Mouse (Mus musculus) liver, postnatal 0 days (tissue): ENCODE data around the gene Cenpe. TPM values are rescaled to one million over a fixed set of nuclear protein-coding genes. Genes with fewer than 3 reads are reported as not detected.

ENCODE experiments used
- ATAC-seq: fragments of 200-750 bp; cut with Nextera tagmentation; 2 replicates; pipeline ENCODE4 v1.8.0; 2017; ENCODE audit warnings: mild to moderate bottlenecking, moderate library complexity
- DNase-seq: peaks from one replicate; pipeline ENCODE4 v3.0.0-alpha.2; 2016
- H3K27ac ChIP-seq: fragments of 300-500 bp; sonication (generic); 2 replicates; pipeline ENCODE4 v1.5.1; 2014; ENCODE audit warnings: antibody characterized with exemption, moderate library complexity, mild to moderate bottlenecking, low read depth
- H3K27me3 ChIP-seq: fragments of 300-500 bp; sonication (generic); 2 replicates; pipeline ENCODE4 v1.6.1; 2014; ENCODE audit warnings: low read length, control low read depth, mixed read lengths; ENCODE audit not compliant: insufficient read depth
- H3K36me3 ChIP-seq: fragments of 300-500 bp; sonication (generic); replicated peaks from 2 replicates; pipeline ENCODE4 v1.6.1; 2014; ENCODE audit warnings: mild to moderate bottlenecking, control low read depth, low read length, moderate library complexity, mixed read lengths; ENCODE audit not compliant: insufficient read depth
- H3K4me1 ChIP-seq: fragments of 300-500 bp; sonication (generic); 2 replicates; pipeline ENCODE4 v1.6.1; 2014; ENCODE audit warnings: antibody characterized with exemption, mild to moderate bottlenecking, control low read depth; ENCODE audit not compliant: insufficient read depth
- H3K4me2 ChIP-seq: fragments of 300-500 bp; sonication (generic); 2 replicates; pipeline ENCODE4 v1.6.1; 2014; ENCODE audit warnings: low read depth, mild to moderate bottlenecking, low read length, moderate library complexity, mixed read lengths
- H3K4me3 ChIP-seq: fragments of 300-500 bp; sonication (generic); 2 replicates; pipeline ENCODE4 v1.5.1; 2014; ENCODE audit warnings: low read depth, low read length
- H3K9ac ChIP-seq: fragments of 300-500 bp; sonication (generic); replicated peaks from 2 replicates; pipeline ENCODE4 v1.6.1; 2014; ENCODE audit warnings: mild to moderate bottlenecking, moderate library complexity
- H3K9me3 ChIP-seq: fragments of 300-500 bp; sonication (generic); 2 replicates; pipeline ENCODE4 v1.6.1; 2016; ENCODE audit warnings: mild to moderate bottlenecking, control low read depth, low read length, mixed read lengths
- CTCF ChIP-seq: sonication (generic); IDR thresholded peaks from 2 replicates; pipeline ENCODE4 v1.5.1; 2016; ENCODE audit warnings: antibody characterized with exemption, low read depth
- EP300 ChIP-seq: IDR thresholded peaks from 2 replicates; pipeline ENCODE4 v1.6.1; 2016; ENCODE audit warnings: antibody characterized with exemption, low read depth, mild to moderate bottlenecking
- WGBS: fragments of 180-500 bp; shearing (Covaris S2); extraction: QIAGEN DNeasy Blood & Tissue Kit; methylation state at CpG from one replicate; pipeline ENCODE4 v1.1.7; 2014; ENCODE audit not compliant: insufficient replicate concordance; 5-methylcytosine and 5-hydroxymethylcytosine counted together
- polyA plus RNA-seq: library from polyadenylated mRNA; unstranded; fragments of >200 nt; fragmentation: Nextera tagmentation; extraction: Ambion mirVana; gene quantifications from 2 replicates; pipeline ENCODE4 v1.2.1, GENCODE M21; 2015

The Cenpe gene
- polyA plus RNA-seq, 1 experiment from 2014 or later: 9.0 TPM

DNA sequence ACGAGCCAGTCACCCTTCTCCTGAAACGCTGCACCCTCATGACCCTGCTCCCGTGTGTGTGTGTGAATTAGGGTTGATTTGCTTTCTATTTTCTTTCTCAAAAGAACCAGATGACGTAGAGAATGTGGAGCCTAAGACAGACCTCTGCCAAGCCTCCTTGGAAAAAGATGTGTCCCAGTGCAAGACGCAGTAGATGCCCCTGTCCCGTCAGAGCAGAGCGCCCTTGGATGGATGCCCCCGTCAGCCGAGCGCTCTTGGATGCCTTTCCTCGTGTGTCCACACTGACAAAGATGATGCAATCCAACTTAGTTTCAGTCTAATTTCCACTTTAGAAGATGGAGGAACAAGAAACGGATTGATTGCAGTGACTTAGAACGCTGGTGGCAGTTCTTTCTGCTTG is 60.7 kb downstream of the Cenpe start:
- TF ChIP-seq CTCF (no peak), EP300 (no peak)
- ATAC-seq (no peak), DNase-seq (no peak)
- 83% methylated on average over 13 of the region's 13 CpGs for WGBS
- Histone ChIP-seq H3K36me3 (peaks cover 39% of the 10 kb centered on the region), H3K4me2 (no peak overlapping the region), H3K27me3 (no peaks in the 10 kb centered on the region), H3K27ac (no peak overlapping the region), H3K9me3 (no peaks in the 10 kb centered on the region), H3K4me3 (no peak overlapping the region), H3K4me1 (no peaks in the 10 kb centered on the region), H3K9ac (no peak overlapping the region)

DNA sequence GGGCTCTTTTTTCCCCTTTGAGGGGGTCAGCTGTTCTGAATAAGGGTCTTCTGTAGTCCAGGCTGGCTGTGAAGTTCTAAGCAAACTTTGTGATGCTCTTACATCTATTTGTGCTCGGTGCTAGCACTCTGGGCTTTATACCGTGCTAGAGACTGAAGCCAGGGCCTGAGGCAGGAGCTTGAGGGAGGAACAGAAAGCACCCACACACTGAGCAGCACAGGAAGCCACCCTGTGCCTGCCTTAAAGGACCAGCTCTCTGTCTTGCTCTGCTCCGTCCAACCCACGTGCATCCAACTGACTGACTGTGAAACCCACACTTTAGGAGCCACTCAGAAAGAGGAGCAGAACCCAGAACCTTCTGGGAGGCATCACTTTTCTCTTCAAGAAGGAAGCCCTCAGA is 67.8 kb downstream of the Cenpe start:
- 51% methylated on average over 4 of the region's 4 CpGs for WGBS
- Histone ChIP-seq H3K4me2 (no peak overlapping the region), H3K36me3 (no peaks in the 10 kb centered on the region), H3K4me3 (no peak overlapping the region), H3K27ac (no peak overlapping the region), H3K27me3 (no peaks in the 10 kb centered on the region), H3K4me1 (no peaks in the 10 kb centered on the region), H3K9ac (no peak overlapping the region), H3K9me3 (peaks cover 4% of the 10 kb centered on the region; the same call in 1 of the 2 replicates)
- no peak for DNase-seq
- TF ChIP-seq EP300: no peak
- TF ChIP-seq CTCF: no peak
- ATAC-seq: no peak

DNA sequence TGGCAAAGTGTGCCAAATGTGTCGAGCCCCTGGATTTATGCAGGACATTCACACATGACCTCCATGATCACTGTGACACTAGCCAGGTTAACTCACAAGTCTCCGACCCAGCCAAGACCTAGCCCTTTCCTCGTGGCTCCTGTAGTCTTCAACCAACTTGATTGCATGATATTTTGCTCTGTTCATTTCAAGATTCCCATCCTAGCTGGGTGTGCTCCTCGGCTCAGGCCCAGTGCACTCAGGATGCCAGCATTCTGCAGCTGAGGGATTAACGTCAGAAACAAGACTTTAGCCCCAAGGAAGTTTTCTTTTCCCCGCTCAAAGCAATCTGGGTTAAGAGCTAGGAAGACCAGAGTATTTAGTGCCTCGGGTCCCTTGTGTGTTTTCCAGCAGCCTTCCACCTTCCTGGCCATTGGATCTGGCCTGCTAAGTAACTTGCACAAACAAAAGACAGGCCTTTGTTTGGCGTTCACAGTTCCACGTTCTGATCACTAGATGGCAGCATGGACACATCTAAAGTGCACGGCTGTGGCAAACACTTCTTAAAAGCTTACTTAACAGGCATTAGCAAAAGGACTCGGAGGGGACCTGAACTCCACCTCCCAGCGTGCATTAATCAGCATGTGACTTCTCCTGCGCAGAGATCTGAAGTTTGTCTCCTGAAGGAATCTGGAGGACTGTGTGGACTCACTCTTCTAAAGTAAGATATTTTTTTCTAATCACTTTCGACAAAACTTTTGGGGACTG is 68.5 kb downstream of the Cenpe start, which contains the start of gene Bdh2:
TSS of gene Bdh2 (plus strand) at position 553 of the 747 bp plus-strand sequence.
- Histone ChIP-seq H3K4me2 (no peak within 1 kb of the TSS), H3K36me3 (no peaks in the 10 kb centered on the region)

DNA sequence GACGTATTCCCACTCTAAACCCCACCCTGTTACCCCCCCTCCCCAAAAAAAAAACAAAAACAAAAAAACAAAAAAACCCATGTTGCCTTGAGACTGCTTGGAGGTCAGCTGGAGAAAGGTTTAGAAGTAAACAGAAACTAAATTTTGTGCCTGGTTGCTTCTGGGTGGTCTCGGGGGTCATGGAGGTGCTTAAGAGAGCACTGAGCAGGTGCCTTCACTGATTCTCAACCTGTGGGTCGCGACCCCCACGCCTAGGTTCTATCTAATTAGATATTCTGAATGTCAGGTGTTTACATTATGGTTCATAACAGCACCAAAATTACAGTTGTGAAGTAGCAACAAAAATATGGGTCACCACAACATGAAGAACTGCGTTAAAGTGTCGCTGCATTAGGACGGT is 69.4 kb downstream of the Cenpe start:
- H3K4me1 ChIP-seq: no peaks in the 10 kb centered on the region
- peaks cover 4% of the 10 kb centered on the region; the same call in 1 of the 2 replicates for H3K9me3 ChIP-seq
- no peak overlapping the region for H3K4me3 ChIP-seq
- TF ChIP-seq EP300 (no peak), CTCF (no peak)
- no peak for DNase-seq
- H3K27me3 ChIP-seq: no peaks in the 10 kb centered on the region
- H3K9ac ChIP-seq: no peak overlapping the region
- no peak overlapping the region for H3K4me2 ChIP-seq
- WGBS: 75% methylated on average over 8 of the region's 8 CpGs
- no peaks in the 10 kb centered on the region for H3K36me3 ChIP-seq
- H3K27ac ChIP-seq: no peak overlapping the region
- no peak for ATAC-seq

More for the DNA sequence above, 68.5 kb downstream of the Cenpe start, which contains the start of gene Bdh2:
- ATAC-seq: peak; percentile 62
- H3K9me3 ChIP-seq: peaks cover 4% of the 10 kb centered on the region; the same call in 1 of the 2 replicates
- peak; percentile 84 for TF ChIP-seq CTCF
- TF ChIP-seq EP300: no peak
- no peaks in the 10 kb centered on the region for H3K4me1 ChIP-seq
- WGBS: 26% methylated on average over 14 of the region's 14 CpGs
- no peak within 1 kb of the TSS for H3K9ac ChIP-seq
- no peaks in the 10 kb centered on the region for H3K27me3 ChIP-seq
- DNase-seq: peak; percentile 67
- no peak within 1 kb of the TSS for H3K27ac ChIP-seq
- no peak within 1 kb of the TSS for H3K4me3 ChIP-seq

DNA sequence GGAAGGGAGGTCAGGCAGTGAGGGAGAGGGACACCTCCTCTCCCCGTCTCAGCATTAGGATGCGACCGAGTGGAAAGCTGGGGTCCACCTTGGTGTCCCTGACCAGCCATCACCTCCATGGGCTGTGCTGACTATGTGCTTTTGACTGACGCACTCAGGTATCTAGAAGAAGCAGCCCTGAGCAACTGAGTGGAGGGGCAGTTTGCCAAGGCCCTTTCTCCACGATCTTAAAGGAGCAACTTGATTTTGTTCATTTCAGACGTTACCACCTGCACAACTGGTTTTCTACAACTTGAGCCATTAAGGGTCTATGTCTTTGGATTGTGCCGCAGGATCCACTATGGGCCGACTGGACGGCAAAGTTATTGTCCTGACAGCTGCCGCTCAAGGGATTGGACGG is 72.9 kb downstream of the Cenpe start:
- H3K27me3 ChIP-seq: no peaks in the 10 kb centered on the region
- H3K27ac ChIP-seq: no peak overlapping the region
- no peak for DNase-seq
- WGBS: 81% methylated on average over 11 of the region's 11 CpGs
- no peak overlapping the region for H3K9ac ChIP-seq
- no peaks in the 10 kb centered on the region for H3K36me3 ChIP-seq
- TF ChIP-seq CTCF (no peak), EP300 (no peak)
- no peak overlapping the region for H3K4me3 ChIP-seq
- no peak overlapping the region for H3K4me2 ChIP-seq
- no peak for ATAC-seq
- H3K4me1 ChIP-seq: no peaks in the 10 kb centered on the region
- H3K9me3 ChIP-seq: no peaks in the 10 kb centered on the region

DNA sequence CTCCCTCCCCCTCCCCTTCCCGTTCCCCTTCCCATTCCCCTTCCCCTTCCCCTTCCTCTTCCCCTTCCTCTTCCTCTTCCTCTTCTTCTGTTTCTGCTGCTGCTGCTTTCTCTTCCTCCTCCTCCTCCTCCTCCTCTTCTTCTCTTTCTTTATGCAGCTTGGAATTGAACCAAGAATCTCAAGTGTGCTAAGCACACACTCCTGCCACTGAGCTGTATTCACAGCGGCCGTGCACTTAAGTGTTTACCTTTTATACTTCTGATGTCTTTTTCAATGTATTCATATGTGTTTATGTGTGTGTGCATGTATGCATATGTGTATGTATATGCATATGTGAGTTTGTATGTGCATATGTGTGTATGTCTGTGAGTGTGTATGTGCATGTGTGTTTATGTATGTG is 73.5 kb downstream of the Cenpe start:
- TF ChIP-seq EP300 (no peak), CTCF (no peak)
- Histone ChIP-seq H3K9me3 (no peaks in the 10 kb centered on the region), H3K36me3 (no peaks in the 10 kb centered on the region), H3K4me1 (no peaks in the 10 kb centered on the region), H3K27ac (no peak overlapping the region), H3K27me3 (no peaks in the 10 kb centered on the region), H3K4me2 (no peak overlapping the region), H3K4me3 (no peak overlapping the region), H3K9ac (no peak overlapping the region)
- 75% methylated on average over 3 of the region's 3 CpGs for WGBS
- DNase-seq (no peak), ATAC-seq (no peak)
